Mouse (Mus musculus): Measurements from ENCODE around the gene Fam98a. TPM values are rescaled to one million over a fixed set of nuclear protein-coding genes. Genes with fewer than 3 reads are reported as not detected.

Gene Fam98a
- total and polyA plus RNA-seq, 3 experiments, result 39.4 to 64.9 TPM; not detected in 1

- Histone ChIP-seq H3K9ac (ENCODE audit: control insufficient read depth, low read depth, low read length, poor library complexity, severe bottlenecking) (no peak overlapping the region), H3K9me3 (replicated peaks; ENCODE audit: insufficient read depth, low read length) (no peaks in the 10 kb centered on the region), H3K79me2 (ENCODE audit: control insufficient read depth, insufficient read depth, low read length, poor library complexity) (no peaks in the 10 kb centered on the region), H3K4me3 (ENCODE audit: control insufficient read depth in 1 of 2, insufficient read depth in 1 of 2, low read depth in 2 of 2, low read length in 2 of 2) (no peak overlapping the region), H3K36me3 (ENCODE audit: control insufficient read depth in 1 of 2, insufficient read depth in 2 of 2, low read length in 2 of 2) (no peaks in the 10 kb centered on the region), H3K27me3 (ENCODE audit: control insufficient read depth in 1 of 2, insufficient read depth in 2 of 2, low read length in 2 of 2) (no peaks in the 10 kb centered on the region), H3K27ac (ENCODE audit: control insufficient read depth, low read depth, low read length) (no peak overlapping the region), H3K4me1 (ENCODE audit: control insufficient read depth in 1 of 2, insufficient read depth in 2 of 2, low read length in 2 of 2) (no peaks in the 10 kb centered on the region)
- TF ChIP-seq TBP (IDR thresholded peaks at IDR 0.05; ENCODE audit: low read depth, low read length) (no peak), ELF1 (IDR thresholded peaks at IDR 0.05; ENCODE audit: low read depth, low read length) (no peak), RAD21 (IDR thresholded peaks at IDR 0.05; ENCODE audit: low read depth, low read length) (no peak), TAL1 (IDR thresholded peaks at IDR 0.05; ENCODE audit: low read length) (no peak), POLR2AphosphoS5 (IDR thresholded peaks at IDR 0.05; ENCODE audit: borderline replicate concordance, low read depth, low read length) (no peak), SMC3 (IDR thresholded peaks at IDR 0.05; ENCODE audit: low read depth, low read length) (no peak), MXI1 (IDR thresholded peaks at IDR 0.05; ENCODE audit: low read depth, low read length) (no peak), POLR2A (IDR thresholded peaks at IDR 0.05; ENCODE audit: control insufficient read depth in 1 of 2, insufficient read depth in 1 of 2, low read depth in 1 of 2, low read length in 2 of 2, poor library complexity in 1 of 2) (no peak), USF2 (IDR thresholded peaks at IDR 0.05; ENCODE audit: borderline replicate concordance in 1 of 2, insufficient read depth in 1 of 2, low read depth in 1 of 2, low read length in 2 of 2) (no peak), ETS1 (IDR thresholded peaks at IDR 0.05; ENCODE audit: low read depth, low read length) (no peak)
- no peak for DNase-seq (ENCODE audit: low read depth, low spot score)
Measured at GRCm38 (mm10) chr17:75532469-75532986, 19.2 kb downstream of the Fam98a start.

- H3K79me2 ChIP-seq (ENCODE audit: control insufficient read depth, insufficient read depth, low read length, poor library complexity), result no peaks in the 10 kb centered on the region
- no peaks in the 10 kb centered on the region for H3K36me3 ChIP-seq (ENCODE audit: control insufficient read depth in 1 of 2, insufficient read depth in 2 of 2, low read length in 2 of 2)
- H3K4me1 ChIP-seq (ENCODE audit: control insufficient read depth in 1 of 2, insufficient read depth in 2 of 2, low read length in 2 of 2), result no peaks in the 10 kb centered on the region
- no peak overlapping the region for H3K9ac ChIP-seq (ENCODE audit: control insufficient read depth, low read depth, low read length, poor library complexity, severe bottlenecking)
- no peak overlapping the region for H3K27ac ChIP-seq (ENCODE audit: control insufficient read depth, low read depth, low read length)
- no peak overlapping the region for H3K4me3 ChIP-seq (ENCODE audit: control insufficient read depth in 1 of 2, insufficient read depth in 1 of 2, low read depth in 2 of 2, low read length in 2 of 2)
- no peaks in the 10 kb centered on the region for H3K27me3 ChIP-seq (ENCODE audit: control insufficient read depth in 1 of 2, insufficient read depth in 2 of 2, low read length in 2 of 2)
- TF ChIP-seq CTCF (IDR thresholded peaks at IDR 0.05 in 2 of 3, conservative IDR thresholded peaks at IDR 0.05 in 1 of 3; ENCODE audit: control insufficient read depth in 1 of 3, insufficient read depth in 1 of 3, low read depth in 2 of 3, low read length in 3 of 3, poor library complexity in 1 of 3, severe bottlenecking in 1 of 3) (peak; percentile 20 to 35 (median 27); a peak in 4 of 6 replicates), ETS1 (IDR thresholded peaks at IDR 0.05; ENCODE audit: low read depth, low read length) (no peak)
- H3K9me3 ChIP-seq (replicated peaks; ENCODE audit: insufficient read depth, low read length), result no peaks in the 10 kb centered on the region
- no peak for DNase-seq (ENCODE audit: low read depth, low spot score)
Measured at GRCm38 (mm10) chr17:75529222-75529935, 22.4 kb downstream of the Fam98a start.

- Histone ChIP-seq H3K9ac (ENCODE audit: control insufficient read depth, low read depth, low read length, poor library complexity, severe bottlenecking) (no peak overlapping the region), H3K4me1 (ENCODE audit: control insufficient read depth in 1 of 2, insufficient read depth in 2 of 2, low read length in 2 of 2) (no peaks in the 10 kb centered on the region), H3K27ac (ENCODE audit: control insufficient read depth, low read depth, low read length) (no peak overlapping the region), H3K9me3 (replicated peaks; ENCODE audit: insufficient read depth, low read length) (no peaks in the 10 kb centered on the region), H3K36me3 (ENCODE audit: control insufficient read depth in 1 of 2, insufficient read depth in 2 of 2, low read length in 2 of 2) (no peaks in the 10 kb centered on the region), H3K4me3 (ENCODE audit: control insufficient read depth in 1 of 2, insufficient read depth in 1 of 2, low read depth in 2 of 2, low read length in 2 of 2) (no peak overlapping the region), H3K27me3 (ENCODE audit: control insufficient read depth in 1 of 2, insufficient read depth in 2 of 2, low read length in 2 of 2) (no peaks in the 10 kb centered on the region), H3K79me2 (ENCODE audit: control insufficient read depth, insufficient read depth, low read length, poor library complexity) (no peaks in the 10 kb centered on the region)
- DNase-seq (ENCODE audit: low read depth, low spot score), result no peak
- TF ChIP-seq UBTF (IDR thresholded peaks at IDR 0.05; ENCODE audit: borderline replicate concordance, insufficient read depth, low read depth, low read length), result no peak
- TF ChIP-seq ZC3H11A (IDR thresholded peaks at IDR 0.05; ENCODE audit: low read depth, low read length), result no peak
- TF ChIP-seq ZNF384 (IDR thresholded peaks at IDR 0.05; ENCODE audit: low read depth, low read length), result no peak
- no peak for TF ChIP-seq TBP (IDR thresholded peaks at IDR 0.05; ENCODE audit: low read depth, low read length)
- TF ChIP-seq CTCF (IDR thresholded peaks at IDR 0.05 in 2 of 3, conservative IDR thresholded peaks at IDR 0.05 in 1 of 3; ENCODE audit: control insufficient read depth in 1 of 3, insufficient read depth in 1 of 3, low read depth in 2 of 3, low read length in 3 of 3, poor library complexity in 1 of 3, severe bottlenecking in 1 of 3), result no peak
- TF ChIP-seq GABPA (IDR thresholded peaks at IDR 0.05; ENCODE audit: low read depth, low read length), result no peak
- TF ChIP-seq MYC (IDR thresholded peaks at IDR 0.05; ENCODE audit: low read depth, low read length), result no peak
- no peak for TF ChIP-seq E2F4 (IDR thresholded peaks at IDR 0.05; ENCODE audit: borderline replicate concordance, low read depth, low read length)
- TF ChIP-seq MYB (IDR thresholded peaks at IDR 0.05; ENCODE audit: low read depth, low read length), result no peak
- no peak for TF ChIP-seq RCOR1 (IDR thresholded peaks at IDR 0.05; ENCODE audit: low read depth, low read length)
- TF ChIP-seq NELFE (IDR thresholded peaks at IDR 0.05; ENCODE audit: low read depth, low read length), result no peak
- TF ChIP-seq MEF2A (IDR thresholded peaks at IDR 0.05; ENCODE audit: extremely low read depth, insufficient replicate concordance, low read depth, low read length, poor library complexity, severe bottlenecking), result no peak
- no peak for TF ChIP-seq SIN3A (IDR thresholded peaks at IDR 0.05; ENCODE audit: low read length)
- no peak for TF ChIP-seq KAT2A (conservative IDR thresholded peaks at IDR 0.05; ENCODE audit: low read depth, low read length)
- TF ChIP-seq BHLHE40 (IDR thresholded peaks at IDR 0.05; ENCODE audit: borderline replicate concordance, low read depth, low read length), result no peak
Measured at GRCm38 (mm10) chr17:75526411-75526810, 25.3 kb downstream of the Fam98a start.

Measured in MEL (cell line).